Mouse (Mus musculus): ENCODE data around the gene Pdilt. TPM values are rescaled to one million over a fixed set of nuclear protein-coding genes. Genes with fewer than 3 reads are reported as not detected.
A peak's percentile ranks its signal among the peaks of the same experiment; 100 is the strongest.

The Pdilt gene
- polyA plus RNA-seq, 1 experiment from 2014 or later: 0.13 TPM

GRCm38 (mm10) chr7:119479256-119479655, 44.0 kb downstream of the Pdilt start, which contains the start of gene Umod:
Gene Umod (minus strand): TSS chr7:119479282.
- no peaks in the 10 kb centered on the region for H3K9me3 ChIP-seq (ENCODE audit: control insufficient read depth, low read length)
- no peak for ATAC-seq (ENCODE audit: low FRiP score, low TSS enrichment)
- DNase-seq: no peak
- no peaks in the 10 kb centered on the region for H3K4me1 ChIP-seq (ENCODE audit: control insufficient read depth, insufficient read depth, low read length)
- no peaks in the 10 kb centered on the region for H3K27me3 ChIP-seq (ENCODE audit: control insufficient read depth, insufficient read depth, low read length)
- no peak within 1 kb of the TSS for H3K4me2 ChIP-seq (ENCODE audit: low read length)
- no peak within 1 kb of the TSS for H3K9ac ChIP-seq (replicated peaks; ENCODE audit: low read length)
- H3K4me3 ChIP-seq (replicated peaks; ENCODE audit: low read depth, low read length): no peak within 1 kb of the TSS
- H3K27ac ChIP-seq (replicated peaks; ENCODE audit: low read depth, low read length): no peak within 1 kb of the TSS
- no peaks in the 10 kb centered on the region for H3K36me3 ChIP-seq (ENCODE audit: control insufficient read depth, insufficient read depth, low read length)

GRCm38 (mm10) chr7:119476500-119477389, 46.5 kb downstream of the Pdilt start:
- no peak overlapping the region for H3K9ac ChIP-seq (replicated peaks; ENCODE audit: low read length)
- 81% methylated on average over 33 of the region's 33 CpGs for WGBS
- no peaks in the 10 kb centered on the region for H3K27me3 ChIP-seq (ENCODE audit: control insufficient read depth, insufficient read depth, low read length)
- no peaks in the 10 kb centered on the region for H3K36me3 ChIP-seq (ENCODE audit: control insufficient read depth, insufficient read depth, low read length)
- H3K4me2 ChIP-seq (ENCODE audit: low read length): no peak overlapping the region
- H3K9me3 ChIP-seq (ENCODE audit: control insufficient read depth, low read length): no peaks in the 10 kb centered on the region
- no peaks in the 10 kb centered on the region for H3K4me1 ChIP-seq (ENCODE audit: control insufficient read depth, insufficient read depth, low read length)
- ATAC-seq (ENCODE audit: low FRiP score, low TSS enrichment) (no peak), DNase-seq (no peak)
- H3K4me3 ChIP-seq (replicated peaks; ENCODE audit: low read depth, low read length): no peak overlapping the region
- H3K27ac ChIP-seq (replicated peaks; ENCODE audit: low read depth, low read length): no peak overlapping the region

GRCm38 (mm10) chr7:119459185-119459584, 64.1 kb downstream of the Pdilt start, which contains the start of gene Gp2:
Gene Gp2 (minus strand): TSS chr7:119459285.
- Histone ChIP-seq H3K4me1 (ENCODE audit: control insufficient read depth, insufficient read depth, low read length) (no peaks in the 10 kb centered on the region), H3K9me3 (ENCODE audit: control insufficient read depth, low read length) (no peaks in the 10 kb centered on the region), H3K4me2 (ENCODE audit: low read length) (no peak within 1 kb of the TSS), H3K27me3 (ENCODE audit: control insufficient read depth, insufficient read depth, low read length) (no peaks in the 10 kb centered on the region), H3K4me3 (replicated peaks; ENCODE audit: low read depth, low read length) (no peak within 1 kb of the TSS), H3K9ac (replicated peaks; ENCODE audit: low read length) (no peak within 1 kb of the TSS), H3K36me3 (ENCODE audit: control insufficient read depth, insufficient read depth, low read length) (no peaks in the 10 kb centered on the region), H3K27ac (replicated peaks; ENCODE audit: low read depth, low read length) (no peak within 1 kb of the TSS)
- 94% methylated on average over 6 of the region's 6 CpGs for WGBS
- DNase-seq (no peak), ATAC-seq (ENCODE audit: low FRiP score, low TSS enrichment) (no peak)

GRCm38 (mm10) chr7:119454192-119454591, 69.1 kb downstream of the Pdilt start:
- Histone ChIP-seq H3K27ac (replicated peaks; ENCODE audit: low read depth, low read length) (no peak overlapping the region), H3K4me1 (ENCODE audit: control insufficient read depth, insufficient read depth, low read length) (no peaks in the 10 kb centered on the region), H3K4me3 (replicated peaks; ENCODE audit: low read depth, low read length) (no peak overlapping the region), H3K9ac (replicated peaks; ENCODE audit: low read length) (no peak overlapping the region), H3K27me3 (ENCODE audit: control insufficient read depth, insufficient read depth, low read length) (no peaks in the 10 kb centered on the region), H3K36me3 (ENCODE audit: control insufficient read depth, insufficient read depth, low read length) (no peaks in the 10 kb centered on the region), H3K4me2 (ENCODE audit: low read length) (no peak overlapping the region), H3K9me3 (ENCODE audit: control insufficient read depth, low read length) (no peaks in the 10 kb centered on the region)
- ATAC-seq (ENCODE audit: low FRiP score, low TSS enrichment): no peak
- no peak for DNase-seq
- WGBS: 89% methylated on average over 7 of the region's 7 CpGs

GRCm38 (mm10) chr7:119443849-119444248, 79.4 kb downstream of the Pdilt start:
- no peak overlapping the region for H3K9ac ChIP-seq (replicated peaks; ENCODE audit: low read length)
- no peak overlapping the region for H3K4me3 ChIP-seq (replicated peaks; ENCODE audit: low read depth, low read length)
- H3K4me1 ChIP-seq (ENCODE audit: control insufficient read depth, insufficient read depth, low read length): no peaks in the 10 kb centered on the region
- no peak for ATAC-seq (ENCODE audit: low FRiP score, low TSS enrichment)
- H3K4me2 ChIP-seq (ENCODE audit: low read length): no peak overlapping the region
- no peaks in the 10 kb centered on the region for H3K27me3 ChIP-seq (ENCODE audit: control insufficient read depth, insufficient read depth, low read length)
- peak; percentile 72 for DNase-seq
- no peaks in the 10 kb centered on the region for H3K36me3 ChIP-seq (ENCODE audit: control insufficient read depth, insufficient read depth, low read length)
- H3K9me3 ChIP-seq (ENCODE audit: control insufficient read depth, low read length): no peaks in the 10 kb centered on the region
- no peak overlapping the region for H3K27ac ChIP-seq (replicated peaks; ENCODE audit: low read depth, low read length)
- WGBS: 66% methylated on average over 4 of the region's 4 CpGs

GRCm38 (mm10) chr7:119441938-119442337, 81.4 kb downstream of the Pdilt start:
- H3K4me3 ChIP-seq (replicated peaks; ENCODE audit: low read depth, low read length): no peak overlapping the region
- H3K27ac ChIP-seq (replicated peaks; ENCODE audit: low read depth, low read length): no peak overlapping the region
- 86% methylated on average over 1 of the region's 1 CpGs for WGBS
- DNase-seq: no peak
- no peaks in the 10 kb centered on the region for H3K4me1 ChIP-seq (ENCODE audit: control insufficient read depth, insufficient read depth, low read length)
- no peak overlapping the region for H3K9ac ChIP-seq (replicated peaks; ENCODE audit: low read length)
- ATAC-seq (ENCODE audit: low FRiP score, low TSS enrichment): no peak
- no peaks in the 10 kb centered on the region for H3K27me3 ChIP-seq (ENCODE audit: control insufficient read depth, insufficient read depth, low read length)
- H3K4me2 ChIP-seq (ENCODE audit: low read length): no peak overlapping the region
- no peaks in the 10 kb centered on the region for H3K36me3 ChIP-seq (ENCODE audit: control insufficient read depth, insufficient read depth, low read length)
- no peaks in the 10 kb centered on the region for H3K9me3 ChIP-seq (ENCODE audit: control insufficient read depth, low read length)

Other genes starting within 250 kb of the Pdilt start
- not detected in 2 replicates for gene Gp2, start 64.2 kb downstream of the Pdilt start, polyA plus RNA-seq (2014; fragmentation: Nextera tagmentation; extraction: Ambion mirVana)
- not detected in 2 replicates for gene Umod, start 44.2 kb downstream of the Pdilt start, polyA plus RNA-seq (2014; fragmentation: Nextera tagmentation; extraction: Ambion mirVana)
- not detected in 2 replicates for gene Acsm5, start 4.0 kb downstream of the Pdilt start, polyA plus RNA-seq (2014; fragmentation: Nextera tagmentation; extraction: Ambion mirVana)
- not detected in 2 replicates for gene Acsm2, start 30.9 kb upstream of the Pdilt start, polyA plus RNA-seq (2014; fragmentation: Nextera tagmentation; extraction: Ambion mirVana)
- not detected in 2 replicates for gene Acsm1, start 83.5 kb upstream of the Pdilt start, polyA plus RNA-seq (2014; fragmentation: Nextera tagmentation; extraction: Ambion mirVana)
- not detected in 2 replicates for gene Acsm4, start 166.5 kb upstream of the Pdilt start, polyA plus RNA-seq (2014; fragmentation: Nextera tagmentation; extraction: Ambion mirVana)
- 71.3 and 94.4 TPM in 2 replicates for gene Thumpd1, start 197.3 kb upstream of the Pdilt start, polyA plus RNA-seq (2014; fragmentation: Nextera tagmentation; extraction: Ambion mirVana)
- gene Acsm3, start 237.4 kb upstream of the Pdilt start, polyA plus RNA-seq (2014; fragmentation: Nextera tagmentation; extraction: Ambion mirVana): 0.34 TPM in 1 of 2 replicates, not detected in the other